Mouse (Mus musculus) neural tube, embryonic 11.5 days (tissue): Measurements from ENCODE around the gene Rbm39. TPM values are rescaled to one million over a fixed set of nuclear protein-coding genes. Genes with fewer than 3 reads are reported as not detected.
"Not testable (repeated sequence)": the region's sequence is repeated elsewhere in the genome, so short reads cannot be mapped to it uniquely, and the experiment has no call there.

Source experiments
- ATAC-seq: fragments of 200-750 bp; cut with Nextera tagmentation; 2 replicates; pipeline ENCODE4 v1.8.0; 2017; ENCODE audit warnings: moderate number of reproducible peaks, mild to moderate bottlenecking, moderate TSS enrichment, moderate library complexity; ENCODE audit not compliant: insufficient read depth, low FRiP score, low TSS enrichment
- DNase-seq: peaks from one replicate; pipeline ENCODE4 v3.0.0-alpha.2; 2015; ENCODE audit warnings: low spot score
- H3K27ac ChIP-seq: fragments of 300-500 bp; sonication (generic); 2 replicates; pipeline ENCODE4 v1.5.1; 2014; ENCODE audit warnings: low read depth, mild to moderate bottlenecking, low read length
- H3K27me3 ChIP-seq: fragments of 300-500 bp; sonication (generic); 2 replicates; pipeline ENCODE4 v1.6.1; 2014; ENCODE audit warnings: mild to moderate bottlenecking, low read length, mixed read lengths; ENCODE audit not compliant: control insufficient read depth, insufficient read depth
- H3K36me3 ChIP-seq: fragments of 300-500 bp; sonication (generic); 2 replicates; pipeline ENCODE4 v1.6.1; 2014; ENCODE audit warnings: mild to moderate bottlenecking, low read length, moderate library complexity, mixed read lengths; ENCODE audit not compliant: control insufficient read depth, insufficient read depth
- H3K4me1 ChIP-seq: fragments of 300-500 bp; sonication (generic); 2 replicates; pipeline ENCODE4 v1.6.1; 2014; ENCODE audit warnings: low read length, mixed read lengths; ENCODE audit not compliant: control insufficient read depth, insufficient read depth
- H3K4me2 ChIP-seq: fragments of 300-500 bp; sonication (generic); 2 replicates; pipeline ENCODE4 v1.6.1; 2014; ENCODE audit warnings: low read depth, mild to moderate bottlenecking, moderate library complexity
- H3K4me3 ChIP-seq: fragments of 300-500 bp; sonication (generic); 2 replicates; pipeline ENCODE4 v1.5.1; 2014; ENCODE audit warnings: low read depth, low read length
- H3K9ac ChIP-seq: fragments of 300-500 bp; sonication (generic); 2 replicates; pipeline ENCODE4 v1.6.1; 2014; ENCODE audit warnings: mild to moderate bottlenecking, low read length
- H3K9me3 ChIP-seq: fragments of 300-500 bp; sonication (generic); 2 replicates; pipeline ENCODE4 v1.6.1; 2016; ENCODE audit warnings: low read length; ENCODE audit not compliant: control insufficient read depth
- WGBS: fragments of 180-500 bp; shearing (Covaris S2); extraction: QIAGEN DNeasy Blood & Tissue Kit; methylation state at CpG from one replicate; pipeline ENCODE4 v1.1.7; 2014; 5-methylcytosine and 5-hydroxymethylcytosine counted together
- polyA plus RNA-seq: library from polyadenylated mRNA; unstranded; fragments of >200 nt; fragmentation: Nextera tagmentation; extraction: Ambion mirVana; gene quantifications from 2 replicates; pipeline ENCODE4 v1.2.1, GENCODE M21; 2014

The Rbm39 gene
- polyA plus RNA-seq, 1 experiment from 2014 or later: 596 TPM

GRCm38 (mm10) chr2:156142820-156143219, 37.2 kb downstream of the Rbm39 start:
- H3K9ac ChIP-seq: no peak overlapping the region
- ATAC-seq (no peak), DNase-seq (no peak)
- H3K27ac ChIP-seq: no peak overlapping the region
- H3K36me3 ChIP-seq: peaks cover 4% of the 10 kb centered on the region; the same call in 1 of the 2 replicates
- no peaks in the 10 kb centered on the region for H3K27me3 ChIP-seq
- 0 out of 2 replicates have a peak, but pooled peaks cover 4% of the 10 kb centered on the region for H3K4me1 ChIP-seq
- WGBS: 87% methylated on average over 2 of the region's 2 CpGs
- H3K9me3 ChIP-seq: no peaks in the 10 kb centered on the region
- peak overlapping the region; percentile 67 for H3K4me2 ChIP-seq
- H3K4me3 ChIP-seq: no peak overlapping the region

GRCm38 (mm10) chr2:156135695-156136094, 44.3 kb downstream of the Rbm39 start:
- WGBS: 85% methylated on average over 6 of the region's 6 CpGs
- Histone ChIP-seq H3K4me2 (no peak overlapping the region), H3K9ac (no peak overlapping the region), H3K4me3 (no peak overlapping the region), H3K27me3 (no peaks in the 10 kb centered on the region), H3K9me3 (no peaks in the 10 kb centered on the region), H3K27ac (no peak overlapping the region), H3K4me1 (no peaks in the 10 kb centered on the region), H3K36me3 (no peaks in the 10 kb centered on the region)
- no peak for DNase-seq
- ATAC-seq: no peak

GRCm38 (mm10) chr2:156134161-156134560, 45.9 kb downstream of the Rbm39 start:
- Histone ChIP-seq H3K9me3 (no peaks in the 10 kb centered on the region), H3K36me3 (no peaks in the 10 kb centered on the region), H3K4me1 (no peaks in the 10 kb centered on the region), H3K4me3 (no peak overlapping the region), H3K4me2 (no peak overlapping the region), H3K9ac (no peak overlapping the region), H3K27ac (no peak overlapping the region), H3K27me3 (no peaks in the 10 kb centered on the region)
- ATAC-seq (no peak), DNase-seq (no peak)
- WGBS: 93% methylated on average over 5 of the region's 5 CpGs

GRCm38 (mm10) chr2:156126992-156127391, 53.0 kb downstream of the Rbm39 start, which contains the start of gene Gm28036:
Gene Gm28036 (minus strand): TSS chr2:156127092.
- Histone ChIP-seq H3K9ac (no peak within 1 kb of the TSS), H3K4me2 (no peak within 1 kb of the TSS), H3K4me3 (no peak within 1 kb of the TSS), H3K4me1 (no peaks in the 10 kb centered on the region), H3K9me3 (no peaks in the 10 kb centered on the region), H3K27ac (no peak within 1 kb of the TSS), H3K27me3 (no peaks in the 10 kb centered on the region), H3K36me3 (no peaks in the 10 kb centered on the region)
- ATAC-seq (no peak), DNase-seq (no peak)
- WGBS: 88% methylated on average over 5 of the region's 5 CpGs

- Histone ChIP-seq H3K36me3 (no peaks in the 10 kb centered on the region), H3K9ac (no peak overlapping the region), H3K4me3 (no peak overlapping the region), H3K4me2 (no peak overlapping the region), H3K4me1 (no peaks in the 10 kb centered on the region), H3K27me3 (no peaks in the 10 kb centered on the region), H3K27ac (no peak overlapping the region), H3K9me3 (no peaks in the 10 kb centered on the region)
- 92% methylated on average over 5 of the region's 5 CpGs for WGBS
- ATAC-seq (no peak), DNase-seq (no peak)
Measured at GRCm38 (mm10) chr2:156123731-156124130, 56.3 kb downstream of the Rbm39 start.

GRCm38 (mm10) chr2:156119566-156119965, 60.5 kb downstream of the Rbm39 start:
- Histone ChIP-seq H3K36me3 (no peaks in the 10 kb centered on the region), H3K4me1 (no peaks in the 10 kb centered on the region), H3K4me3 (no peak overlapping the region), H3K9me3 (no peaks in the 10 kb centered on the region), H3K9ac (no peak overlapping the region), H3K4me2 (no peak overlapping the region), H3K27me3 (no peaks in the 10 kb centered on the region), H3K27ac (no peak overlapping the region)
- ATAC-seq: no peak
- DNase-seq: no peak

- peak overlapping the region; percentile 81 for H3K4me3 ChIP-seq
Measured at GRCm38 (mm10) chr2:156112080-156112423, 68.0 kb downstream of the Rbm39 start.

GRCm38 (mm10) chr2:156111358-156112079, 68.5 kb downstream of the Rbm39 start, which contains the start of the genes Cpne1 and Rbm12:
Gene Cpne1 (minus strand): TSS chr2:156111965.
Gene Rbm12 (minus strand): TSS chr2:156111978.
- peak; percentile 96 for DNase-seq
- H3K36me3 ChIP-seq: no peaks in the 10 kb centered on the region
- peak within 1 kb of the TSS; percentile 86 for H3K4me2 ChIP-seq
- H3K27me3 ChIP-seq: no peaks in the 10 kb centered on the region
- peak within 1 kb of the TSS; percentile 81 for H3K4me3 ChIP-seq
- WGBS: under 1% methylated on average over 73 of the region's 74 CpGs
- H3K27ac ChIP-seq: peak within 1 kb of the TSS; percentile 92
- ATAC-seq: peak; percentile 86
- peaks cover 8% of the 10 kb centered on the region for H3K4me1 ChIP-seq
- H3K9me3 ChIP-seq: no peaks in the 10 kb centered on the region
- peak within 1 kb of the TSS; percentile 99 for H3K9ac ChIP-seq

More at GRCm38 (mm10) chr2:156112080-156112423, 68.0 kb downstream of the Rbm39 start:
- not testable (repeated sequence) for H3K4me1 ChIP-seq, ATAC-seq, DNase-seq, H3K9me3 ChIP-seq, H3K27me3 ChIP-seq, H3K27ac ChIP-seq, H3K36me3 ChIP-seq
- peak overlapping the region; percentile 32 for H3K4me2 ChIP-seq
- 28% methylated on average over 5 of the region's 5 CpGs for WGBS
- peak overlapping the region; percentile 99 for H3K9ac ChIP-seq
